ENCODE assay signal across 8 mouse cellular contexts in the genomic region with DNA sequence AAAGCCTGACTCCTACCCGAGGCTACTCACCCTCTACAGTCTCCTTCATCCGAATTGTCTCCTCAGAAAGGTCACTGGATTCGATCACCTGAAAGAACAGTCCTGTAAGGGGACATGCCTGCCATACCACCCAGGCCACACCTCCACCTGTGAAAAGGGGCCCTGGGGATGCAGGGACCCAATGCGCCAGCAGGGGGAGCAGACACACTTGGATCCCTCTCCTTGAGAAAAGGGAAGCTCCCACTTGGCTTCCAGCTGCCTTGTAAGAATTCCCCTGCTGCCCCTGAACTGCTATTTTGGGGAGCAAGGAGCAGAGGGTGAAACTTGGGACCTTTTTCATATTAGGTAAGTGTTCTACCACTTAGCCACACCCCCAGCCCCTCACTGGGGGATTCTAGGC. TPM values are rescaled to one million over a fixed set of nuclear protein-coding genes. Genes with fewer than 3 reads are reported as not detected.
DNase-seq lines count a peak whose midpoint lies in the region; TF ChIP-seq lines count a peak whose summit lies in the region.

No protein-coding gene starts in this region.

- no peaks in the 10 kb centered on the region for H3K36me3 ChIP-seq in testis, adult 2 months (ENCODE audit: control insufficient read depth, insufficient read depth, low read length)

- no peak overlapping the region for H3K27ac ChIP-seq in testis, adult 2 months (ENCODE audit: control insufficient read depth, insufficient read depth, low read depth, low read length)

- peak; percentile 27 to 30 for DNase-seq in gastrocnemius, adult 8-10 months (ENCODE audit: low spot score in 2 of 2)
- no peak for DNase-seq in gastrocnemius, postnatal 14 days
- DNase-seq in 416B (ENCODE audit: low read depth) = peak; percentile 58
- DNase-seq in T-cell, adult 2 months (ENCODE audit: low spot score) = peak; percentile 45
- peak; percentile 67 to 75 for DNase-seq in cerebellum, postnatal 14 days
- peak; percentile 80 for DNase-seq in kidney, adult 9 months
- DNase-seq in lung, postnatal 36 days = peak; percentile 79

- TF ChIP-seq POLR2A in testis, adult 2 months (IDR thresholded peaks at IDR 0.05; ENCODE audit: control insufficient read depth, low read depth, low read length) = no peak

- H3K4me3 ChIP-seq in testis, adult 2 months (ENCODE audit: control insufficient read depth, low read depth, low read length) = no peak overlapping the region

- intact Hi-C loops in gastrocnemius, postnatal 14 days (cut with DNase I; ENCODE audit: low total_unique reads) = no loop called here

- peaks cover 2% of the 10 kb centered on the region; the same call in 1 of the 2 replicates for H3K4me1 ChIP-seq in testis, adult 2 months (ENCODE audit: control insufficient read depth, insufficient read depth, low read length)

- TF ChIP-seq CTCF in testis, adult 2 months (IDR thresholded peaks at IDR 0.05; ENCODE audit: control insufficient read depth, insufficient read depth, insufficient replicate concordance, low read depth, low read length) = peak; percentile 53; the same call in 1 of the 2 replicates

- no peaks in the 10 kb centered on the region for H3K27me3 ChIP-seq in testis, adult 2 months (ENCODE audit: control insufficient read depth, insufficient read depth, low read length)

RNA-seq across cellular contexts. Expression of a gene that starts 43.5 kb away (rescaled TPM):
- 10 to 100 TPM; 13.1 to 15.3 (median 14.8) TPM for total RNA-seq in gastrocnemius, adult 8-10 months (2022)
- 10 to 100 TPM in 1 of 2 experiments, 1 to 10 TPM in 1; 9.5 to 10.7 TPM for total RNA-seq in gastrocnemius, postnatal 14 days (2021)
- 29.1 and 40.3 TPM in 2 replicates for polyA plus RNA-seq in testis, adult 2 months (2012; rRNA removed)

RNA-seq across cellular contexts. Expression of a gene that starts 52.2 kb away (rescaled TPM):
- 1 to 10 TPM; 1.4 to 2.1 (median 1.9) TPM for total RNA-seq in gastrocnemius, adult 8-10 months (2022)
- total RNA-seq in gastrocnemius, postnatal 14 days (2021) = 1 to 10 TPM; 6.4 to 8.4 TPM
- 4.2 and 5.7 TPM in 2 replicates for polyA plus RNA-seq in testis, adult 2 months (2012; rRNA removed)

RNA-seq across cellular contexts. Expression of a gene that starts 59.9 kb away (rescaled TPM):
- total RNA-seq in gastrocnemius, adult 8-10 months (2022) = not detected
- total RNA-seq in gastrocnemius, postnatal 14 days (2021) = under 1 TPM in 1 of 2 experiments, not detected in 1; 0.29 TPM
- polyA plus RNA-seq in testis, adult 2 months (2012; rRNA removed) = 0.27 and 0.43 TPM in 2 replicates
